Mouse (Mus musculus): Measurements from ENCODE around the gene Ric8a.
A peak's percentile ranks its signal among the peaks of the same experiment; 100 is the strongest.

Ric8a gene

DNA sequence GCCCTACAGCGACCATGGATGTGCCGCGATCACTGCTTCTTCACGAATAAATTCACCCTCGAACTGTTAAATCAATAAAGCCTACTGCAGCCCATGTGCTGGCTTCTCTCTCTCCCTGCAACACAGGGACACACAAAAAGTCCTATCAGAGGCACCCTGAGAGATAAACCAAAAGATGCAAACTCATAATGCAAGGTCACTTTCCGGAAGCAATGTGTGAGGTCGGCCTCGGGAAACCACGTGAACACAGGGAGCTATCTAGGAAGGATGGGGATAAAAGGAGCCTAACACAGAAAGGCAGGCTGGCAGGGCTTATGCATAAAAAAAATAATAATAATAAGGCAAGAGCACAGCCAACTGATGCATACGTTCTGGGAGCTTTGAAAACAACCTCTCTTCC, 10.1 kb upstream of the Ric8a start:
- DNase-seq (ENCODE audit: low spot score) = no peak

DNA sequence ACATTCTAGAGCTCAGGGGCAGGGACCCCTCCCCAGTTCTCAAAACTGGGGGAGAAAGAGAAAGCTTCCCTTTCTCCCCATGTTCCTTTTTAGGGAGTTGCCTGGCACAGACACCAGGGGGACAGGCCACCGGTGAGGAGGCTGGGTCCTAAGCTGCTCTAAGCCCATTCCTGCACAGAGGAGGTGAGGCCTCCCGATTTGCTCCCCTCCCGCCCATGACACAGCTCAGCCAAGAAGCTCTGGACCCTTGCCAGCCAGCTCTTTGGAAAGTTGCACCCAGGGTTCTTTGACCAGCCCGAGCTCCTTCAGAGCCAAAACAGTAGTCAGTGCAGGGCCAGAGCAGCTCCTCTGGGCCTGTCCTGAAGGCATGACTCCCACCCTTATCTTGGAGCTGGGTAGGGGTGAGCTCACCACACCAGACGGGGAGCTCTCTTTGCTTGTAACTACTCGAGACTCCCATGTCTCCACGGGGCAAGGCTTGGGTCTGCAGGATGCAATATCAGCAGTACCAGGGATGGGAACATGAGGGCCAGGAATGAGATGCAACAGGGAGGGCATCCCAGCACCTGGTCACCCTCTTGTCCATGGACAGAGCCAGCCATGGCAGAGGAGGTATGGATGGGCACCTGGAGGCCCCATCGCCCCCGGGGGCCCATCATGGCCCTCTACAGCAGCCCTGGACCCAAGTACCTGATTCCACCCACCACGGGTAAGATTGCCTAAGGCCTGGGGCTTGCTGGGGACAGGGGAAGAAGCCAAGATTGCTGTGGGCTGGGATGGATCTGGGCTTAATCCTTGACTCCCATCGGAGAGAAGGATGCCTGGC, 8.8 kb upstream of the Ric8a start, which contains the start of gene Odf3:
TSS of gene Odf3 (plus strand) at position 51 of the 826 bp plus-strand sequence.
- no peak for DNase-seq (ENCODE audit: low spot score)

DNA sequence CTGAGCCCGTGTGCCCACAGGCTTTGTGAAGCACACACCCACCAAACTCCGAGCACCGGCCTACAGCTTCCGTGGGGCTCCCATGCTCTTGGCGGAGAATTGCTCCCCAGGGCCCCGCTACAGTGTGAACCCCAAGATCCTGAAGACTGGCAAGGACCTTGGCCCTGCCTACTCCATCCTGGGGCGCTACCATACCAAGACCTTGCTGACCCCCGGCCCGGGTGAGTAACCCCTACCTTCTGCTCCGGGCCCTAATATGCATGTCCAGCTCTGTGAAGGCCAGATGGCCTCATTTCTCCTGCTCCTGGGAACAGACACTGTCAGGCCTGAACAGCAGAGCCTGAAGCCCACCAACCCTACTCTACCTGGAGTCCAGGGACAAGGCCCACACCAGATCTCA, 8.2 kb upstream of the Ric8a start:
- no peak for DNase-seq (ENCODE audit: low spot score)

DNA sequence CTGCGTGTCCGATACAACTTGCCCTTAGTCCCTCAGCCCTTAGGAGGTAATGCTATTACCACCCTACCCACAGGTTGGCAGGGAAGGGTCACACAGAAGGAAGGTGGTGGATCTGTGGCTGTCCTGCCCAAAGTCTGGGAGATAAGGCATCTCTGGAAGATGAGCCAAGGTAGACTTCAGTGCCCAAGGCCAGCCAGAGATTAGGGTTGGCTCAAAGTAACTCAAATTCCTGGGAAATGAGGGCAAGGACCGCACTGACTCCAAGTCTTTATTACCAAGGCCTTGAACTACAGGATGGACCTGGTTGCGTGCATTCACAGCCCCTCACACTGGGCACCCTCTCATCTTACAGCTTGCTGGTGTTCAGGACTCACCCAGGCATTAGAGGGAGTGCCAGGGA, 4.8 kb upstream of the Ric8a start:
- no peak for DNase-seq (ENCODE audit: low spot score)

DNA sequence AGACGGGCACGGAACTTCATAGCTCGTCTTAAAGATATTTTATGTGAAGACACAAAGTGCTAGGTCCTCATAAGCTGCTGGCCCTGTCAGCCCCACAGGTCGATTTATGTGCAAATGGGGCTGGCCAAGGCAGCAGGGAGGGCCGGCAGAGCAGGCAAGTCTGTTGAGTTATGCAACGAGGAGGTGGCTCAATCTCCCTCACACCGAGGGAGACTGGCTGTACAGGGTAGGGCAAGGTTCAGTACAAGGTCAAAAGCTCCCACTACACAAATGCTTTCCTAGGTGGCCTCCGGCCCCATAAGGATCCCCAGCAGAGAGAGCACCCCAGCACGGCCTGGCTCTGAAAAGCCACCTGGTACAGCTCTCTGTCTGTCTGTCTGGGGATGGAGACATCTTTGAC, 3.4 kb upstream of the Ric8a start:
- DNase-seq (ENCODE audit: low spot score) = no peak

DNA sequence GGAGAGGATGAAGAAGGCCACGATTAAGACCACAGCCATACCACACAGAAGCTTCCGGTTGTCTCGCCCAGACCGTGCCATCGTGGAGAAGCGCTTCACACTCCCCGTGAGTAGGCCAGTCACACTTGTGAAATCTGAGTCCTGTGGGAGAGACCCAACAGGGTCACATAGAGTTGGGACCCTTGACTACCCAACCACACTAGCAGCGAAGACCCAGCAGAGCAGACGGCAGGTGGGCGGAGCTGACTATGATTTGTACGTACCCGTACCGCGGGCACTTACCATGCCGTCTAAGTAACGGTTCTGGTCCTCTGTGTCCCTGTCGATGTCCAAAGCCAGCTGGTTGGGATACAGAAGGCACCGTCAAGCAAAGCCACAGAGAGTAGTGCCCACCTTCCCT, 2.3 kb upstream of the Ric8a start:
- no peak for DNase-seq (ENCODE audit: low spot score)

DNA sequence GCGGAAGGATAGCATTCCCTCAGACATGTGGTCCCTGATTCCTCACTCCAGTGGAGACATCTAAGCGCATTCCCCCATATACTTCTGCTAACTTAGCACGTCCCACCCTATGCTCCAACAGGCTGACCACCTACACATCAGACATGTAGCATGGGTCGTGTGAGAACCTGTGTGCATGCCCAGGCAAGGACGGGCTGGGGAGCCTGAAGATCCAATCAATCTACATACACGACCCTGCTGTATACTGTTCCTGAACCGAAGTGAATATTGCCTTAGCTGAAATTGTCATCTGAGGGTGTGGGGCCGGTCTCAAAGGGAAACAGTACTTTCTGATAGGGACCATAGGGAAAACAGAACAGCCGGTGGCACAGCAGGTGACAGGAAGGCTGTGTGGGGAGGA, 1.6 kb upstream of the Ric8a start:
- DNase-seq (ENCODE audit: low spot score) = no peak

DNA sequence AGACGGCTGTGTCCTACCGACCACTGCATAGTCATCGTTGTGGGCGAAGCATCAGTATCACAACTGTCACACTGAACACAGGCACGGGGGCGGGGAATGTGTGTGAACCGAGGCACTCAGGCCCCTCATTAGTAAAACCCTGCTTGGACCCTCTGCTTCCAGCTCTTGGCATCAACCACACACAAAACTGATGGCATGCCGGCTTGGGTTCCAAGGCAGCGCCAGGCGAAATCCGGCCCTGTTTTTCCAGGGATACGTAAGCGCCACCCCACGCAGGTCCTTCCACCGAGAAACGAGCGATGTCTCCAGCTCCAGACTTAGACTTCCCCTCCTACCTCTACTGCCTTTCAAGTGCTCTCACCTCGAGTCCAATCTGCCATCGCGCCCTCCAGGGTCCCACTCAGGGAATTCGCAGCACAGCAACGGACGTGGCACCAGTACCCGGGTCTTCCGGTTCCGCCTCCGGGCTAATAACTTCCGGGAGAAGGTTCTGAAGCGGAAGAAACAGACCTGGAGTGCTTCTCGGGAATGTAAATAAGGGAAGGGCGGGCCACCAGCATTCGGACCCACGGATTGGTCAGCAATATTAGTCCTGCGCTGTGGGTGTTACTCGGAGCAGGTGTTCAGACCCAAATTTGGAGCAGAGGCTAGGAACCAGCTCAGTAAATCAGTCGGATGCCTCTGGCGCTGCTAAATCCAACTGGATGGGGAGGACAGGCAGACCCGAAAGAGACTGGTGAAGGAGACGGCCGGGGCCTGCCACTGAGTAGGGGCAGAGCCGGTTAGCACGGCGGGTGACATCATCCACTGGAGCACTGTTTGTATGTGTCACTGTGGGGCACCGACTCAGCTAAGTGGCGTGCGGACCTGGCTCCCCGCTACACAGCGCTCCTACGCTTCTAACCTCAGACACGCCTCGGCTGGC, 635 bp upstream of the Ric8a start, which contains the start of gene Gm45785:
TSS of gene Gm45785 (minus strand) at position 472 of the 925 bp plus-strand sequence.
- DNase-seq (ENCODE audit: low spot score) = peak; percentile 86

DNA sequence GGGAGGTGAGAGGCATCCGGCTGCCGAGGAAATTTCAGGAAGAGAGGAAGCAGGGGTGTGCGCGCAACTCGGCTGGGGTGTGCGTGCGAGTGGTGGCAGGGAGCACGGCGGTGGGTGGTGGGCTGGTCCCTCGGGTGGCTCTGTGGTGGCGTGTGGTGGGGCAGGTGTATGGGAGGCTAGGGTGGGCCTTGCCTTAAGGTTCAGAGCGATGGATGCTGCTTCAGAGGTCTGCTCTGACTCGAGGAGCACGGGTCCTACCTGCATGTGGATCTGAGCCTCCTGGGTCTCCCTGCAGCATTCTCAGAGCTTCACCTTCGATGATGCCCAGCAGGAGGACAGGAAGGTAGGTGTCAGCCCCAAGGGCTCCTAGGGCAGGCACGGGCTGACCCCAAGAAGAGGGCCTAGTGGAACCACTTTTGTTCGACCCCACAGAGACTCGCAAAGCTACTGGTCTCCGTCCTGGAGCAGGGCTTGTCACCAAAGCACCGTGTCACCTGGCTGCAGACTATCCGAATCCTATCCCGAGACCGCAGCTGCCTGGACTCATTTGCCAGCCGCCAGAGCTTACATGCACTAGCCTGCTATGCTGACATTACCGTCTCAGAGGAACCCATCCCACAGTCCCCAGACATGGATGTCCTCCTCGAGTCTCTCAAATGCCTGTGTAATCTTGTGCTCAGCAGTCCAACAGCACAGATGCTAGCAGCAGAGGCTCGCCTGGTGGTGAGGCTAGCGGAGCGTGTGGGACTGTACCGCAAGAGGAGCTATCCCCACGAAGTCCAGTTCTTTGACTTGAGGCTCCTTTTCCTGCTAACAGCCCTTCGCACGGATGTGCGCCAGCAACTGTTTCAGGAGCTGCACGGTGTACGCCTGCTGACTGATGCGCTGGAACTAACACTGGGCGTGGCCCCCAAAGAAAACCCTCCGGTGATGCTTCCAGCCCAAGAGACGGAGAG, 1.1 kb downstream of the Ric8a start, which contains the start of gene Bet1l:
TSS of gene Bet1l (minus strand) at position 28 of the 956 bp plus-strand sequence.
- DNase-seq (ENCODE audit: low spot score) = no peak

DNA sequence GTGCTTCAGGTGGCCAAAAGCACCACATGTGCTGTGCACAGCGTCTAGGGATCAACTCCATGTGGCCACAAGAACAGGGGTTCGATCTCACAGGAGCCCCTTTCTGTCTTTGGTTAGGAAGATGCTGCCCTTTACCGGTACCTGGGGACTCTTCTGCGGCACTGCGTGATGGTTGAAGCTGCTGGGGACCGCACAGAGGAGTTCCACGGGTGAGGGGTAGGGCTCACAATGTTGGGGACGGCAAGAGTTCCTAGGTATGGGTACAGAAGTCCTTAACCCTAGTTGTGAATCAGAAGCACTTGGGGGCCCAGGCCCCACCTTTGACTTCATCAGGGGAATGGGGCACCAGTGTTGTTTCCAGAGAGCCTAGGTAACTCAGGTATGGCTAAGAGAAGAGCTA, 2.0 kb downstream of the Ric8a start:
- no peak for DNase-seq (ENCODE audit: low spot score)

DNA sequence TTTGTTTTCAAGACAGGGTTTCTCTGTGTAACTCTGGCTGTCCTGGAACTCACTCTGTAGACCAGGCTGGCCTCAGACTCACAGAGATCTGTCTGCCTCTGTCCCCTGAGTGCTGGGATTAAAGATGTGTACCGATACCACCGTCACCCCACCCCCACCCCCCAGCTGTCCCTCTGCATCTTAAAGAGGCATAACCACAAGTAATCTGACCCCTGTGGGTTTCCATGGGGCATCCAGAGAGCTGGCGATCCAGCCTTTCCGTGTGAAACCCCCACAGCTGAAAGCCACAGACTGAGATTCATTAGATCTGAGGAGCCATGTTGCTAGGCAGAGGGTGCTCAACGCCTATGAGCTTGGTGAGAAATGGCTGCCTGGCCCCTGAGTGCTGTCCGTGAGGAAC, 3.2 kb downstream of the Ric8a start:
- no peak for DNase-seq (ENCODE audit: low spot score)

DNA sequence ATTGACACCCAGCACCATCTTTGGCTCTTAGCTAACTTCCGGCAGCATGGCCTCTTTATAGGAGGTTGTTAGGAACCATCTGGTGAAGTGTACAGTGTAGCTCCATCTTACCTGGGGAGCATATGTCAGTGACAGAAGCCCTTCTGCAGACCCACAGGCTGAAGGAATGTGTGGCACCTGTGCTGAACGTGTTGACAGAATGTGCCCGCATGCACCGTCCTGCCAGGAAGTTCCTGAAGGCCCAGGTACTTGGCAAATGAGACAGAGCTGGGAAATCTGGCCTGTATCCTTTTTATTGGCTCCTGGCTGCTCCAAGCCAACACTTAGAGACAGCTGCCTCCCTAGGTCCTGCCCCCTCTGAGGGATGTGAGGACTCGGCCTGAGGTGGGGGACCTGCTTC, 4.0 kb downstream of the Ric8a start:
- DNase-seq (ENCODE audit: low spot score) = no peak

DNA sequence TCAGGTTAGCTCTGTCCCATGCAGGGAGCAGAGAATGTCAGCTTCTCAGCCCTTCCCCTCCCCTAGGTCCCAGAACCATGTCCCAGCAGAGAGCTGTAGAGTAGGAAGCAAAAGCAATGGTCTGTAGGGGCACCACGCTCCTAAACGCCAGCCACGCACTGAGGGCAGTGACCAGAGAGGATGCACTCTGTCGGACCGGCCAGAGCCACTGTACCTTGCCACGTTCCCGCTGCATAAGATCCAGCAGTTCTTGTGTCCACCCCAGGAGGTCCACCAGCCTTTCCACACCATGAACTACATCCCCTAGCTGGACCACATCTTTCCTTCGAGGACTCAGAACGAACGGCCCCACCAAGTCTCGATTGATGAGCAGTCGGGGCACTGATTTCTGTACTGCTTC, 8.0 kb downstream of the Ric8a start:
- DNase-seq (ENCODE audit: low spot score) = no peak

DNA sequence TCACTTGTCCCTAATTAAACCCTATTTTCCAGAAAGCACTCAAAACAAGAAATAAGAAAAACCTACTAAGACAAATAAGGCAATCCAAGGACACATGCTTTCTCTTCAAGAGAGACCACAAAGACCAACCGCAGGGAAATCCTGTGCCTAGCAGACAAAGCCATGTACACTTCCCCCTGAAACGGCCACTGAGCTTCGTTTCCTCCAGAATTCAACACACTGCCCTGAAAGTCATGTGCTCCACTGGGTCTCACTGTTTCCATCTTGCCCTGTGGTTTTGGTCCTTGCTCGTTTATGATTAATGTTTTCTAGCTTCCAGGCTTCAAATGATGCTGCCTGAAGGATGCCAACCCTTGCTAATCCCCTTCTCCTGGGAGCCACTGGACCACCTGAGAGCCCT, 17.5 kb downstream of the Ric8a start:
- DNase-seq (ENCODE audit: low spot score) = no peak

DNA sequence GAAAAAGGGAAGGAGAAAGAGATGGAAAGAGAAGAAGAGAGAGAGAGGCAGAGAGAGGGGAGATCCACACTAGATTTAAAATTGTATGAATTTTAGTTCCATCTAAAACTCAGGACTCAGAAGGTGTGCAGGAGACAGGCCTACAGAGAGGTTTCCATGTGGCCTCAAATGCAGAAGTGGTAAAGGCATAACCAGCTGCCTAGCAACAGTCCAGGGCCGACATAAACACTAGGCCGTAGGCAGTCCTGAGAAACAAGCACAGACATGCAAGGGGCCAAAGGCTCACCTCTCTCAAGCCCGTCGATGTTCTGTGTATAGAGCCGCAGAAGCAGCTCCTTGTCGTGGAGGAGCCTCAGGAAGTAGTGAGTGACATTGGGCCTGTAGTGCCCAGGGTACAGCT, 20.6 kb downstream of the Ric8a start:
- no peak for DNase-seq (ENCODE audit: low spot score)

DNA sequence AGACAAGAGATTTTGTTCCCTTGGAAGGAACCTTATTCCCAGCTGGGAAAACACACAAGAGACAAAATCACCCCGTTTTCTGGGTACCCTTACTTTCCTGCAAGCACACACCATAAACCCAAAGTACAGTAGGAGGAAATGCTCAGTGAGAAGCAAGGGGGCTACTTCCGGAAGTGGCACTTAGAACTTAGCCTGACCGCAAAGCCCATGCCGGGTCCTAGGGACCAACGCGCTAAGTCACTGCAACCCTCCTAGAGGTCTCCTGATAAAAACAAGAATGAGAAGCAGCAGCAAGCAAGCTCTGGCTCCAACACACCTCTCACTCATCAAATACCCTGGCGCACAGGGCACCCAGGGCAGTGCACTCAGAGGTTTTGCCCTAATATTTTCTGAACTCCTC, 22.6 kb downstream of the Ric8a start:
- no peak for DNase-seq (ENCODE audit: low spot score)

DNA sequence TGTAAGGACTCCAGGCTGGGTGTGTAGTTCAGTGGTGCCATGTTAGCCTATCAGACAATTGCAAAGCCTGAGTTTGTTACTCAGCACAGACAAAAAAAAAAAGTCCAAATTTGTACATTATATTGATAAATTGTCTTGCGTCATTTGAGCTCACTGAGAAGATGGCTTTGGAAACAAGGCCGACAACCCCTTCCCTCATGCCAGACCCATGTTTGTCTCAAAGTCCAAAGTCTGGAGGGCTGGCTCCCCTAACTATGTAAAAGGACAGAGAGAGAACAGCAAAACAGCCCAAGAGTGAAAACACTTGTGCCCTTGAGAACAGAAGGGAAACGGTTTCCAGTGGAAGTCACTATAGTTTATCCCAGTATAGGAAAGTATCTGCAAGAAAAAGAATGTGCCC, 23.7 kb downstream of the Ric8a start:
- DNase-seq (ENCODE audit: low spot score) = no peak

DNA sequence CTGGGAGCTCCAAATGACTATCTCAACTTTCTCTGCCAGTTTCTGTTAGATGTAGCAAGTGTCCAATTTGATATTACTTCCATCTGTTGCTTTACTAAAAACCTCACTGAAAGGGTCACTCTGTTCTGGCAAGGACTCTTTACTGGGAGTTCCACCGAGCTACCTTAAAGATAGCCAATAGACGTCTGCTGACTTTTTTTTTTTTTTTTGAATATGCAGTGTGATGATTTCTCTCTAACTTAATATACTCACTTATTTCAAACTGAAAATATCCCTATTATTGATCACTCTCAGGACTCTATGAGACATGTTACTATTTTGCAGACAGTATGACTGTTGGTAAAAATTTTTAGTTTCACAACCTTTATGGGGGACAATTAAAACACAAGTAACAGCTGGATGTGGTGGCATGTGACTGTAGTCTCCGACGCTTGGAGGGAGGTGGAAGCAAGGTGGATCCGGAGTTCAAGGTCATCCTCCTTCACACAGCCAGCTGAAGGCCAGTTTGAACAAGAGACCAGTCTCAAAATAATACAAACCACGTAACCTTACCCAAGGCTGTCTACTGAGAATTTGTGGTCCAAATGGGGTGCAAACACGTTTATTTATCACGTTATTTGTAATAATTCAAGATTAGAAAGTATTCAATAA, 24.2 kb downstream of the Ric8a start:
- DNase-seq (ENCODE audit: low spot score) = no peak

DNA sequence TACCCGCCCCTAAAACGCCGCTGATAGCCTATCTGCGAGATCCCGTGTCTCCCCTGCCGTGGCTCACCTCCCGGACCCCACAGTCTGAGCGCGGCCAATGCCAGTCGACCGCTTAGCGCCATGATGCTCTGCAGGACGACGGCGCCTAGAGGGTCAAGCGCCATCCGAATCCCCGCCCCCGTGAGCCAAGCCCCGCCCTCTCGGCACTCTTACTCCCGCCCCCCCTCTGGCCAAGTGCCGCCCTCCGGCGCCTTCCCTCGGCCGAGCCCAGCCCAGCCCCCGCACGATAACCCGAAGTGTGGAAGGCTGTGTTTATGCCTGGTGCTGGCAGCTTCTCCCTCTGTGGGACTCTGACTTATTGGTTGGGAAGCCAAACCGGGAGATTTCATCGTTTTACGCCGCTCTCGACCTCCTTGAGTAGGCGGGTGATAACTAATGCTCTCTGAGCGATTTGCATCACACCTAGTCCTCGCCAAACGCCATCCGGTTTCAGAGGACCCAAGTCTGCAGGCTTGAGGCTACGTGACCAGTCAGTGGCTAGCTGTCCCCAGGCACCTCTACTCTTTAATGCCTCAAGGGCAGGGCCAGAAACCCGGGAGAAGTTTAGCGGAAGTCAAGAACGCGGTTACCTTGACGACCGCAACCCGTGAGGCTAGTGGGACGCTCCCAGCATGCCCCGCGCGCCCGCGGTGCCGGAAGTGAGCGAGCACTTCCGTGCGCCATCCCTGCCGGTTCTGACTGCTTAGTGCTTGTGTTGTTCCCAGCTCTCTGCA, 25.1 kb downstream of the Ric8a start, which contains the start of the genes Psmd13 and Sirt3:
TSS of gene Psmd13 (plus strand) at position 273 of the 773 bp plus-strand sequence.
TSS of gene Sirt3 (minus strand) at position 614 of the 773 bp plus-strand sequence.
- DNase-seq (ENCODE audit: low spot score) = peak; percentile 93

DNA sequence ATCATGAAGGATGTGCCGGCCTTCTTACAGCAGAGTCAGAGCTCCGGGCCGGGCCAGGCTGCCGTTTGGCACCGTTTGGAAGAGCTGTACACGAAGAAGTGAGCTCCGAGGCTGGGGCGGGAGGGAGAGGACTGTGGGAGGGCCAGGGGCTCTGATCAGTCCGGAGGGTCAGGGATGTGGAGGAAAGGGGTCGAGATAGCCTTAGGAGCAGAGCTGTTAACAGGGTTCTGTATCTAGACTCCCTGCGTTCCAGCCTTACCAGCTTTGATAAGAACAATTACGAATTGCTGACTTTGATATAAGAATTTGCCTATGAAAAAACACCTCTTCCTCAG, 25.7 kb downstream of the Ric8a start:
- no peak for DNase-seq (ENCODE audit: low spot score)
